Comparison of ENCODE assay signal across 12 mouse cellular contexts in the genomic region with DNA sequence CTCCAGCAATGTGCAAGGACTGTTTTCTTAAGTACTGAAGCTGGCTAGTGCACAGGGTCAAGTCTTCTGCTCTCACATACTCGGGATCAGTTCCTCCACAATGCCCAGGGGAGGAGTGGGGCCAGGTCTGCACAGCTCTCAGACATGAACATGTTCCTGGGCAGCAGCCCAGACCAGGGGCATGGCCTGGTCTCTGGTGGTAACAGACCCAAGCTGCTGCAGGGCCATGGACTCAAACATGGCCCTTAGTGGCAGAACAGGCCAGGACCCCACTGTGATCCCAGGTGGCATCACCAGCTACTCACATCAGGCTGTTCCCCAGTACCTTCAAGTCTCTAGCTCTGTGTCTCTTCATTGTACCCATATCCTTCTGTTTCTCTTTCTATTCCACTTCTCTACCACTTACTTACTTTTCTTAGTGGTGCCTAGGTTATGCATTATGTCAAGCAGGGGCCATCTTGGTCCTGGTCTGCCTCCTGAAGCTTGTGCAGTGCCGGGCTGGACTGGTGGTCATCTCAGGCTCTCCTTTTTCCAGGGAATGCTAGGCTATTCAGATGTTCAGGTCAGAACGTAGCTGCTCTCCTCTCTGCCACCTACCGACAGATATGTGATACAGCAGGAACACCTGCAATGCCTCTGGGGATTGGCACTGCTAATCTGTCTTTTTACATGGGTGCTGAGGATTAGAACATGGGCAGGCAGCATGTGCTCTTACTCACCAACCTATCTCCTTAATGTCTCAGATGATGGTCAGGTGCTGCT. TPM values are rescaled to one million over a fixed set of nuclear protein-coding genes. Genes with fewer than 3 reads are reported as not detected.
A peak's percentile ranks its signal among the peaks of the same experiment; 100 is the strongest.
DNase-seq lines count a peak whose midpoint lies in the region; ATAC-seq and TF ChIP-seq lines count a peak whose summit lies in the region.
"Had no signal": no experiment of that assay in that cellular context is flagged by ENCODE, and none has a peak within 500 bp of the region (broad histone marks: within the 10 kb centered on the region; RNA-seq: fewer than 3 reads in every experiment).

No protein-coding gene starts in this region.

- in situ Hi-C loops in ES-E14 (cut with MboI; ENCODE audit: low sequenced_read_pairs in 2 of 2, unreplicated experiment in 2 of 2), result no loop called here

- H3K9ac ChIP-seq in limb, embryonic 12.5 days (replicated peaks), result no peak overlapping the region
- no peak overlapping the region for H3K9ac ChIP-seq in ES-E14 (ENCODE audit: insufficient read depth, low read depth, low read length, poor library complexity, severe bottlenecking)
- H3K9ac ChIP-seq in heart, embryonic 12.5 days, result no peak overlapping the region
- H3K9ac ChIP-seq: hindbrain, embryonic 15.5 days; stomach, embryonic 15.5 days had no signal

- TF ChIP-seq CTCF in cerebellum, adult 2 months (IDR thresholded peaks at IDR 0.05; ENCODE audit: borderline replicate concordance, insufficient read depth, low read depth, low read length), result peak; percentile 33; the same call in 1 of the 2 replicates

- H3K4me3 ChIP-seq in cerebellum, adult 2 months (replicated peaks; ENCODE audit: insufficient read depth, low read depth, low read length), result no peak overlapping the region
- H3K4me3 ChIP-seq in limb, embryonic 12.5 days (replicated peaks), result no peak overlapping the region
- H3K4me3 ChIP-seq in limb, embryonic 10.5 days, result no peak overlapping the region
- H3K4me3 ChIP-seq in ES-E14 (ENCODE audit: insufficient read depth in 1 of 2, low read depth in 1 of 2, low read length in 2 of 2, poor library complexity in 1 of 2, severe bottlenecking in 1 of 2), result no peak overlapping the region
- H3K4me3 ChIP-seq in heart, embryonic 12.5 days, result no peak overlapping the region
- H3K4me3 ChIP-seq: hindbrain, embryonic 15.5 days; megakaryocyte, embryonic 14.5 days; stomach, embryonic 15.5 days had no signal

- H3K4me1 ChIP-seq in cerebellum, adult 2 months (ENCODE audit: control insufficient read depth, insufficient read depth, low read length), result no peaks in the 10 kb centered on the region
- H3K4me1 ChIP-seq in limb, embryonic 12.5 days (replicated peaks), result no peaks in the 10 kb centered on the region
- H3K4me1 ChIP-seq in limb, embryonic 10.5 days, result no peaks in the 10 kb centered on the region
- H3K4me1 ChIP-seq in ES-E14 (ENCODE audit: control insufficient read depth in 2 of 2, insufficient read depth in 2 of 2, low read length in 2 of 2, poor library complexity in 1 of 2), result no peaks in the 10 kb centered on the region; a peak in 1 of 4 replicates
- no peaks in the 10 kb centered on the region for H3K4me1 ChIP-seq in heart, embryonic 12.5 days (replicated peaks)
- H3K4me1 ChIP-seq: hindbrain, embryonic 15.5 days; megakaryocyte, embryonic 14.5 days; stomach, embryonic 15.5 days had no signal

- no peak for TF ChIP-seq POLR2A in cerebellum, adult 2 months (IDR thresholded peaks at IDR 0.05; ENCODE audit: borderline replicate concordance, insufficient read depth, low read length)

- no peak for DNase-seq in cerebellum, adult 2 months
- DNase-seq in cerebellum, adult 9-11 months, result no peak
- no peak for DNase-seq in limb, embryonic 10.5 days (ENCODE audit: low spot score)
- DNase-seq in ES-E14 (ENCODE audit: low read depth, low spot score), result peak; percentile 40
- DNase-seq in layer of hippocampus, adult 18-20 months (ENCODE audit: low spot score in 2 of 2), result no peak
- DNase-seq: cerebellum, adult 11-12 months had no signal

- H3K36me3 ChIP-seq in limb, embryonic 12.5 days, result no peaks in the 10 kb centered on the region
- H3K36me3 ChIP-seq in limb, embryonic 10.5 days, result no peaks in the 10 kb centered on the region
- no peaks in the 10 kb centered on the region for H3K36me3 ChIP-seq in ES-E14 (ENCODE audit: control insufficient read depth, insufficient read depth, low read length, poor library complexity, severe bottlenecking)
- no peaks in the 10 kb centered on the region for H3K36me3 ChIP-seq in heart, embryonic 12.5 days
- H3K36me3 ChIP-seq: hindbrain, embryonic 15.5 days; stomach, embryonic 15.5 days had no signal

- no peaks in the 10 kb centered on the region for H3K27me3 ChIP-seq in cerebellum, adult 2 months (ENCODE audit: control insufficient read depth, insufficient read depth, low read length)
- H3K27me3 ChIP-seq in limb, embryonic 12.5 days, result no peaks in the 10 kb centered on the region
- no peaks in the 10 kb centered on the region for H3K27me3 ChIP-seq in limb, embryonic 10.5 days (ENCODE audit: low read depth, poor library complexity, severe bottlenecking)
- H3K27me3 ChIP-seq in heart, embryonic 12.5 days (replicated peaks), result no peaks in the 10 kb centered on the region
- H3K27me3 ChIP-seq: hindbrain, embryonic 15.5 days; megakaryocyte, embryonic 14.5 days; stomach, embryonic 15.5 days had no signal

- ATAC-seq in limb, embryonic 12.5 days (ENCODE audit: insufficient number of reproducible peaks, insufficient read depth, low FRiP score, low TSS enrichment, low read depth), result peak; percentile 63
- ATAC-seq in megakaryocyte, adult 5-6 weeks (ENCODE audit: poor library complexity, severe bottlenecking), result peak; percentile 30; the same call in 1 of the 2 replicates
- ATAC-seq in heart, embryonic 12.5 days (ENCODE audit: insufficient number of reproducible peaks, low FRiP score), result no peak

- H3K4me2 ChIP-seq in limb, embryonic 12.5 days, result no peak overlapping the region
- H3K4me2 ChIP-seq in heart, embryonic 12.5 days, result no peak overlapping the region
- H3K4me2 ChIP-seq: hindbrain, embryonic 15.5 days; stomach, embryonic 15.5 days had no signal

- H3K9me3 ChIP-seq in limb, embryonic 12.5 days, result no peaks in the 10 kb centered on the region
- no peaks in the 10 kb centered on the region for H3K9me3 ChIP-seq in limb, embryonic 10.5 days (replicated peaks)
- H3K9me3 ChIP-seq in ES-E14 (ENCODE audit: control insufficient read depth, insufficient read depth, low read depth, low read length), result no peaks in the 10 kb centered on the region
- H3K9me3 ChIP-seq in heart, embryonic 12.5 days (replicated peaks), result no peaks in the 10 kb centered on the region
- H3K9me3 ChIP-seq: hindbrain, embryonic 15.5 days; stomach, embryonic 15.5 days had no signal

- 46% methylated on average over 4 of the region's 4 CpGs for WGBS in cerebellum, adult 2 months
- WGBS in limb, embryonic 12.5 days, result 51% methylated on average over 4 of the region's 4 CpGs
- 65% methylated on average over 4 of the region's 4 CpGs for WGBS in limb, embryonic 10.5 days
- WGBS in heart, embryonic 12.5 days, result 42% methylated on average over 4 of the region's 4 CpGs

- no peak overlapping the region for H3K27ac ChIP-seq in cerebellum, adult 2 months (ENCODE audit: insufficient read depth, low read length)
- H3K27ac ChIP-seq in limb, embryonic 12.5 days, result no peak overlapping the region
- H3K27ac ChIP-seq in limb, embryonic 10.5 days, result no peak overlapping the region
- H3K27ac ChIP-seq in ES-E14 (ENCODE audit: insufficient read depth, low read depth, low read length, poor library complexity, severe bottlenecking), result no peak overlapping the region
- no peak overlapping the region for H3K27ac ChIP-seq in heart, embryonic 12.5 days (ENCODE audit: poor library complexity, severe bottlenecking)
- H3K27ac ChIP-seq: hindbrain, embryonic 15.5 days; stomach, embryonic 15.5 days had no signal

TF ChIP-seq in ES-E14, 5 proteins besides CTCF, POLR2A, EP300 and RAD21:
- TF ChIP-seq ZC3H11A (IDR thresholded peaks at IDR 0.05; ENCODE audit: borderline replicate concordance, low read depth, low read length) (0 out of 2 replicates have a peak, but pooled peaks have one; percentile 20), ZNF384 (IDR thresholded peaks at IDR 0.05; ENCODE audit: low read depth, low read length) (no peak), CHD2 (IDR thresholded peaks at IDR 0.05; ENCODE audit: low read depth, low read length) (no peak), HCFC1 (IDR thresholded peaks at IDR 0.05; ENCODE audit: borderline replicate concordance, insufficient read depth, low read length) (no peak), MAFK (IDR thresholded peaks at IDR 0.05; ENCODE audit: insufficient read depth, low read depth, low read length) (no peak)

RNA-seq across cellular contexts. Expression of a gene that starts 7.8 kb away (rescaled TPM):
- 6.6 and 7.3 TPM in 2 replicates for polyA plus RNA-seq in cerebellum, adult 2 months (2012; rRNA removed)
- polyA plus RNA-seq in limb, embryonic 12.5 days (2016; fragmentation: Nextera tagmentation; extraction: Ambion mirVana), result 7.2 and 7.6 TPM in 2 replicates
- 4.9 and 5.2 TPM in 2 replicates for polyA plus RNA-seq in limb, embryonic 10.5 days (2016; fragmentation: Nextera tagmentation; extraction: Ambion mirVana)
- total RNA-seq in ES-E14 (2012; rRNA removed), result 1.0 and 1.7 TPM in 2 replicates
- total RNA-seq in megakaryocyte, adult 5-6 weeks (2015), result 0.49 and 1.1 TPM in 2 replicates
- 0.81 TPM in 1 of 2 replicates, not detected in the other for total RNA-seq in megakaryocyte, adult 5-6 weeks (2017)
- polyA plus RNA-seq in heart, embryonic 12.5 days (2016; fragmentation: Nextera tagmentation; extraction: Ambion mirVana), result 12.5 TPM in 2 replicates
- total RNA-seq in layer of hippocampus, adult 18-20 months (2021), result 10 to 100 TPM; 14.7 to 15.3 TPM

RNA-seq across cellular contexts. Expression of a gene that starts 8.6 kb away (rescaled TPM):
- 0.54 and 0.59 TPM in 2 replicates for polyA plus RNA-seq in cerebellum, adult 2 months (2012; rRNA removed)
- 2.0 and 2.7 TPM in 2 replicates for polyA plus RNA-seq in limb, embryonic 12.5 days (2016; fragmentation: Nextera tagmentation; extraction: Ambion mirVana)
- polyA plus RNA-seq in limb, embryonic 10.5 days (2016; fragmentation: Nextera tagmentation; extraction: Ambion mirVana), result 0.49 and 0.91 TPM in 2 replicates
- total RNA-seq in ES-E14 (2012; rRNA removed), result 0.32 and 0.45 TPM in 2 replicates
- total RNA-seq in megakaryocyte, adult 5-6 weeks (2015), result not detected in 2 replicates
- not detected in 2 replicates for total RNA-seq in megakaryocyte, adult 5-6 weeks (2017)
- 1.1 and 1.4 TPM in 2 replicates for polyA plus RNA-seq in heart, embryonic 12.5 days (2016; fragmentation: Nextera tagmentation; extraction: Ambion mirVana)
- 1 to 10 TPM; 1.9 to 2.2 TPM for total RNA-seq in layer of hippocampus, adult 18-20 months (2021)

RNA-seq across cellular contexts. Expression of a gene that starts 59.5 kb away (rescaled TPM):
- 2.3 and 7.5 TPM in 2 replicates for polyA plus RNA-seq in cerebellum, adult 2 months (2012; rRNA removed)
- 44.2 and 47.6 TPM in 2 replicates for polyA plus RNA-seq in limb, embryonic 12.5 days (2016; fragmentation: Nextera tagmentation; extraction: Ambion mirVana)
- 5.8 and 11.1 TPM in 2 replicates for polyA plus RNA-seq in limb, embryonic 10.5 days (2016; fragmentation: Nextera tagmentation; extraction: Ambion mirVana)
- 0.09 and 0.37 TPM in 2 replicates for total RNA-seq in ES-E14 (2012; rRNA removed)
- total RNA-seq in megakaryocyte, adult 5-6 weeks (2015), result not detected in 2 replicates
- not detected in 2 replicates for total RNA-seq in megakaryocyte, adult 5-6 weeks (2017)
- 0.31 and 0.59 TPM in 2 replicates for polyA plus RNA-seq in heart, embryonic 12.5 days (2016; fragmentation: Nextera tagmentation; extraction: Ambion mirVana)
- total RNA-seq in layer of hippocampus, adult 18-20 months (2021), result 1 to 10 TPM; 2.9 to 5.0 TPM
